Mouse (Mus musculus) hindbrain, embryonic 16.5 days (tissue): ENCODE results near the gene Rbm17. TPM values are rescaled to one million over a fixed set of nuclear protein-coding genes. Genes with fewer than 3 reads are reported as not detected.

ENCODE experiments used
- ATAC-seq: fragments of 200-750 bp; cut with Nextera tagmentation; 2 replicates; pipeline ENCODE4 v1.8.0; 2017; ENCODE audit warnings: moderate TSS enrichment, moderate library complexity
- H3K27ac ChIP-seq: fragments of 300-500 bp; sonication (generic); 2 replicates; pipeline ENCODE4 v1.5.1; 2014; ENCODE audit warnings: low read depth, mild to moderate bottlenecking, control low read depth, low read length, moderate library complexity
- H3K27me3 ChIP-seq: fragments of 300-500 bp; sonication (generic); replicated peaks from 2 replicates; pipeline ENCODE4 v1.6.1; 2014; ENCODE audit warnings: low read length; ENCODE audit not compliant: control insufficient read depth, insufficient read depth
- H3K36me3 ChIP-seq: fragments of 300-500 bp; sonication (generic); 2 replicates; pipeline ENCODE4 v1.6.1; 2014; ENCODE audit warnings: mild to moderate bottlenecking, low read length, moderate library complexity, mixed read lengths; ENCODE audit not compliant: control insufficient read depth, insufficient read depth
- H3K4me1 ChIP-seq: fragments of 300-500 bp; sonication (generic); 2 replicates; pipeline ENCODE4 v1.6.1; 2014; ENCODE audit warnings: low read depth, low read length; ENCODE audit not compliant: control insufficient read depth, insufficient read depth
- H3K4me2 ChIP-seq: fragments of 300-500 bp; sonication (generic); 2 replicates; pipeline ENCODE4 v1.6.1; 2014; ENCODE audit warnings: mild to moderate bottlenecking, low read length, control low read depth, moderate library complexity
- H3K4me3 ChIP-seq: fragments of 300-500 bp; sonication (generic); 2 replicates; pipeline ENCODE4 v1.5.1; 2014; ENCODE audit warnings: mild to moderate bottlenecking, low read length, control low read depth, moderate library complexity
- H3K9ac ChIP-seq: fragments of 300-500 bp; sonication (generic); 2 replicates; pipeline ENCODE4 v1.6.1; 2014; ENCODE audit warnings: low read depth, mild to moderate bottlenecking, control low read depth, low read length, moderate library complexity
- H3K9me3 ChIP-seq: fragments of 300-500 bp; sonication (generic); 2 replicates; pipeline ENCODE4 v1.6.1; 2014; ENCODE audit warnings: mild to moderate bottlenecking, low read length, moderate library complexity; ENCODE audit not compliant: control insufficient read depth
- WGBS: fragments of 180-500 bp; shearing (Covaris S2); extraction: QIAGEN DNeasy Blood & Tissue Kit; methylation state at CpG from one replicate; pipeline ENCODE4 v1.1.7; 2014; 5-methylcytosine and 5-hydroxymethylcytosine counted together
- polyA plus RNA-seq: library from polyadenylated mRNA; unstranded; fragments of >200 nt; fragmentation: Nextera tagmentation; extraction: Ambion mirVana; gene quantifications from 2 replicates; pipeline ENCODE4 v1.2.1, GENCODE M21; 2015

The Rbm17 gene
- polyA plus RNA-seq, result 120 and 125 TPM in 2 replicates

- 84% methylated on average over 5 of the region's 5 CpGs for WGBS
- H3K27ac ChIP-seq, result peak within 1 kb of the TSS; percentile 81
Measured at GRCm38 (mm10) chr2:11604053-11604452, at the start of gene Rbm17. TSS of gene Rbm17 (minus strand) at chr2:11604153.

GRCm38 (mm10) chr2:11653330-11653729 is 49.4 kb upstream of the Rbm17 start:
- Histone ChIP-seq H3K36me3 (no peaks in the 10 kb centered on the region), H3K4me3 (no peak overlapping the region), H3K4me2 (no peak overlapping the region), H3K4me1 (no peaks in the 10 kb centered on the region), H3K27ac (no peak overlapping the region), H3K9me3 (no peaks in the 10 kb centered on the region), H3K9ac (no peak overlapping the region), H3K27me3 (no peaks in the 10 kb centered on the region)
- ATAC-seq, result no peak
- 67% methylated on average over 6 of the region's 6 CpGs for WGBS

More at GRCm38 (mm10) chr2:11604053-11604452, at the start of gene Rbm17:
- Histone ChIP-seq H3K4me3 (peak within 1 kb of the TSS; percentile 97), H3K27me3 (no peaks in the 10 kb centered on the region), H3K4me2 (peak within 1 kb of the TSS; percentile 33; the same call in 1 of the 2 replicates), H3K36me3 (peaks cover 9% of the 10 kb centered on the region; the same call in 1 of the 2 replicates), H3K9ac (peak within 1 kb of the TSS; percentile 98), H3K4me1 (peaks cover 9% of the 10 kb centered on the region), H3K9me3 (no peaks in the 10 kb centered on the region)
- no peak for ATAC-seq

GRCm38 (mm10) chr2:11652780-11653179 is 48.8 kb upstream of the Rbm17 start:
- no peaks in the 10 kb centered on the region for H3K4me1 ChIP-seq
- no peak for ATAC-seq
- no peak overlapping the region for H3K4me3 ChIP-seq
- WGBS, result 79% methylated on average over 2 of the region's 2 CpGs
- H3K9ac ChIP-seq, result no peak overlapping the region
- H3K4me2 ChIP-seq, result no peak overlapping the region
- no peak overlapping the region for H3K27ac ChIP-seq
- H3K27me3 ChIP-seq, result no peaks in the 10 kb centered on the region
- H3K36me3 ChIP-seq, result no peaks in the 10 kb centered on the region
- no peaks in the 10 kb centered on the region for H3K9me3 ChIP-seq

GRCm38 (mm10) chr2:11652196-11652595 is 48.2 kb upstream of the Rbm17 start:
- no peaks in the 10 kb centered on the region for H3K27me3 ChIP-seq
- WGBS, result 87% methylated on average over 3 of the region's 3 CpGs
- no peak overlapping the region for H3K4me3 ChIP-seq
- H3K9me3 ChIP-seq, result no peaks in the 10 kb centered on the region
- no peak overlapping the region for H3K27ac ChIP-seq
- H3K4me1 ChIP-seq, result no peaks in the 10 kb centered on the region
- no peak overlapping the region for H3K9ac ChIP-seq
- no peak for ATAC-seq
- H3K36me3 ChIP-seq, result no peaks in the 10 kb centered on the region
- H3K4me2 ChIP-seq, result no peak overlapping the region

DNA sequence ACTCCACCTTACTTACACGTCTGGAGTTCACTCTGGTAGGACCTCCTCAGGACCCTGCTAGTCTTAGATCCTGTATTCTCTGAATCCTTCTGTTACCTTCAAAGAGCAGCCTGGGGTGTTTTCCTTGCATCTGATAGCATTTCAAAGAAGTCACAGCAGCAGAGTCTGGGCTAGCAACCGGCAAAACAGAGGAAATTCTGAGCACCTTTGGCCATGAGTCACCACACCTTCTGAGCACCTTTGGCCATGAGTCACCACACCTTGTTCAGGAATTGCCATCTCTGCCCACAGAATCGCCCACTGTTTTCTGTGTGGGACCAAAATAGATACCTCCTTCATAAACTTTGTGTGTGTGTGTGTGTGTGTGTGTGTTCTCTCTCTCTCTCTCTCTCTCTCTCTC is 47.5 kb upstream of the Rbm17 start:
- Histone ChIP-seq H3K9ac (no peak overlapping the region), H3K4me1 (no peaks in the 10 kb centered on the region), H3K27ac (no peak overlapping the region), H3K27me3 (no peaks in the 10 kb centered on the region), H3K36me3 (no peaks in the 10 kb centered on the region), H3K4me2 (no peak overlapping the region), H3K4me3 (no peak overlapping the region), H3K9me3 (no peaks in the 10 kb centered on the region)
- 67% methylated on average over 3 of the region's 3 CpGs for WGBS
- ATAC-seq, result no peak

DNA sequence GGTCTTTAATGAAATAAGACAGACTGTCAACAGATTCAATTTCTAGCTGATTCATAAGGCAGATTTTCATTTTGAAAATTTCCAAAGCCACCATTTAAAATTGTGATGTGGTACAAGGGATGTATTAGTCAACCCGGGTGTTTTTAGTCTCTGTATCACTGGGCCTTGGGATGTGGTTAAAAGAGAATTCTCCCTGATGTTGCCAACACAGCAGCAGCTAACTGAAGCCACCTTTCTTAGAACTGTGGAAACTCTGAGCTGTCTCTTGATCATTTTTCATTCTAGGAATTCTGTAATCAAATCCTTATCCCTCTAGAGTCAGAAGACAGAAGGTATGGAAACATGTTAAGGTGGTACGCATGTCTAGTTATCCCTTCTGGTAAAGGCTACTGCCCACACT is 41.3 kb upstream of the Rbm17 start:
- H3K4me2 ChIP-seq, result no peak overlapping the region
- H3K4me1 ChIP-seq, result no peaks in the 10 kb centered on the region
- H3K4me3 ChIP-seq, result no peak overlapping the region
- H3K27ac ChIP-seq, result no peak overlapping the region
- H3K9ac ChIP-seq, result no peak overlapping the region
- H3K9me3 ChIP-seq, result no peaks in the 10 kb centered on the region
- WGBS, result 91% methylated on average over 2 of the region's 2 CpGs
- H3K36me3 ChIP-seq, result no peaks in the 10 kb centered on the region
- no peak for ATAC-seq
- no peaks in the 10 kb centered on the region for H3K27me3 ChIP-seq

DNA sequence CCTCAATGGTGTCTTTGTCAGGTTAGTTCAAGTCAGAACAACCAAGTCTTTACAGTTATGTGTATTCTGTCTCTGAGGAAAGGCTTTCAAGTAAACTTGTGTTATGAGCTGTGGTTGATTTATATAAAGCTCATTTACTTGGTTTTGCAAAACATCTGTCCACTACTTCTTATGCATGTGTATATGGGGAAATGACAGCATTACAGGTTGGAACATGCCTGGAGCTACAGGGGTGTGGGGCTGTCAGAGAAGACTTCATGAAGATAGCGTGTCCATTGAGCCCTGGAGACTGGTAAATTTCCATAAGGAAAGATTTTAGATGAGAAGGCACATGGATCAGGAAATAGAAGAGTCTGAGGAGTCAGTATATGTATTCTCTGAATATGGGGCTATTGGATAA is 40.1 kb upstream of the Rbm17 start:
- WGBS, result 89% methylated on average over 1 of the region's 1 CpGs
- no peak for ATAC-seq
- Histone ChIP-seq H3K27me3 (no peaks in the 10 kb centered on the region), H3K4me2 (no peak overlapping the region), H3K36me3 (no peaks in the 10 kb centered on the region), H3K27ac (no peak overlapping the region), H3K4me3 (no peak overlapping the region), H3K9ac (no peak overlapping the region), H3K4me1 (no peaks in the 10 kb centered on the region), H3K9me3 (no peaks in the 10 kb centered on the region)

DNA sequence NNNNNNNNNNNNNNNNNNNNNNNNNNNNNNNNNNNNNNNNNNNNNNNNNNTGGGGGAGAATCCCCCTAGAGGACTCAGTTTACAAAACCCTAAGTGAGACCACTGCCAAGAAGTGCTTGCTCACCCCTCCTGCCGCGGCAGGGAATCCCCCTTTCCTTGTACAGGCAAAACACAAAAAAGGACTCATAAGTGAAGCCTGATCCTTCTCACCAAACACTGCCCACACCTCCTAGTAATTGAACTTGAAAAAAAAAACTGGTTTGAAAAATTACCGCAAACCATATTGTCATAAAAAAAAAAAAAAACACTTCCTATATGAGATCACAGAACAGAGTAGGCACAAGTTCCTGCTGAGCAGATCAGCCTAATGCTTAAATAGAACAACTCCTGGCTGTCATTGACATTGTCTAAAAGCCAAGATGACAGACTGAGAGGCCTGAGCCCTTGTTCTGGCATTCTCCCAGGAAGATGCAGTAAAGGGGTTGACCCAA is 38.5 kb upstream of the Rbm17 start, which contains the start of gene Il2ra:
Gene Il2ra (plus strand): TSS at position 357 of the 491 bp plus-strand sequence.
- no peak within 1 kb of the TSS for H3K4me3 ChIP-seq
- no peak within 1 kb of the TSS for H3K4me2 ChIP-seq
- H3K27ac ChIP-seq, result no peak within 1 kb of the TSS
- H3K4me1 ChIP-seq, result no peaks in the 10 kb centered on the region
- H3K9me3 ChIP-seq, result no peaks in the 10 kb centered on the region
- H3K9ac ChIP-seq, result no peak within 1 kb of the TSS
- H3K36me3 ChIP-seq, result no peaks in the 10 kb centered on the region
- H3K27me3 ChIP-seq, result no peaks in the 10 kb centered on the region
- WGBS, result 97% methylated on average over 3 of the region's 3 CpGs
- ATAC-seq, result no peak

DNA sequence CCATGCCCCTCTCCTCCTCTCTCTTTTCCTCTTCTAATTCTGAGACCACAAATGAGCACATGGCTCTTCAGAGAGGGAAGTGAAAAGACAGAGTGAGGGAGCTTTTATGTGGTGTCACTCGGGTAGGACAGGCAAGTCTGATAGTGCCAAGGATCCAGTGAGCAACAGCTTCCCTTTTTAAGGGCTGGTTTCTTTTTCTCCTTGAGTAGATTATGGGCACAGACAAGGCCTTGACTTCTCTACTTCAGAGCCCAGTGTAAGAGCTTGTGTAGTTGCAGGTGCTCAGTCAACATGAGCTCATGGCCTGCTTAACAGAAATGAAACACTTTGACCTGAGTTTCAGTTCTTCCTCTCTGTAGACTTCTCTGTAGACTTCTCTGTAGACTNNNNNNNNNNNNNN is 33.2 kb upstream of the Rbm17 start:
- no peak for ATAC-seq
- Histone ChIP-seq H3K27ac (no peak overlapping the region), H3K4me2 (no peak overlapping the region), H3K9me3 (no peaks in the 10 kb centered on the region), H3K27me3 (no peaks in the 10 kb centered on the region), H3K9ac (no peak overlapping the region), H3K4me3 (no peak overlapping the region), H3K4me1 (no peaks in the 10 kb centered on the region), H3K36me3 (no peaks in the 10 kb centered on the region)
- WGBS, result 76% methylated on average over 1 of the region's 1 CpGs

DNA sequence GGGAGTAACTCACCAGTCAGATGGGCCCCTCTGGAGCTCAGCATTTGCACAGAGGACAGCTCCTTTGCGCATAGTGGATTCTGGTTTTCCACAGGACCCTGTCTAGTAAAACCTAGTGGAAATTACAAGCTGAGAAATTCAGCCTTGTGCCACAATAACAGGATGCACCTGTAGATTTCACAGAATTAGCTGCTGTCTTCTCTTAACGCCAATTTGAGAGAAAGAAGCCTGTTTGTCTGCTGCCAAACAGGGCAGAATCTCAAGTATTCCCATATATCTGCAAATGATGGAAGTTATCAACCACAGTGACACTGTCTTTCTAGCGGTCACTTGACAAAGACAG is 32.2 kb upstream of the Rbm17 start:
- no peaks in the 10 kb centered on the region for H3K4me1 ChIP-seq
- H3K27me3 ChIP-seq, result no peaks in the 10 kb centered on the region
- no peaks in the 10 kb centered on the region for H3K36me3 ChIP-seq
- no peak for ATAC-seq
- H3K4me2 ChIP-seq, result no peak overlapping the region
- no peak overlapping the region for H3K9ac ChIP-seq
- H3K27ac ChIP-seq, result no peak overlapping the region
- H3K4me3 ChIP-seq, result no peak overlapping the region
- no peaks in the 10 kb centered on the region for H3K9me3 ChIP-seq
- 85% methylated on average over 3 of the region's 3 CpGs for WGBS
